Comparison of ENCODE assay signal across 26 mouse cellular contexts in genomic region chr2:165256213-165256612, GRCm38 (mm10). TPM values are rescaled to one million over a fixed set of nuclear protein-coding genes. Genes with fewer than 3 reads are reported as not detected.
A peak's percentile ranks its signal among the peaks of the same experiment; 100 is the strongest.
DNase-seq lines count a peak whose midpoint lies in the region; ATAC-seq lines count a peak whose summit lies in the region.
"Had no signal": no experiment of that assay in that cellular context is flagged by ENCODE, and none has a peak within 500 bp of the region (broad histone marks: within the 10 kb centered on the region; RNA-seq: fewer than 3 reads in every experiment).

No protein-coding gene starts in this region.

- peak overlapping the region; percentile 23; the same call in 1 of the 2 replicates for H3K27ac ChIP-seq in hindbrain, embryonic 10.5 days
- H3K27ac ChIP-seq in hindbrain, embryonic 14.5 days, result no peak overlapping the region
- H3K27ac ChIP-seq: embryonic facial prominence, embryonic 10.5 days; embryonic facial prominence, embryonic 13.5 days; forebrain, embryonic 12.5 days; forebrain, embryonic 15.5 days; heart, embryonic 15.5 days; hindbrain, embryonic 15.5 days had no signal

- DNase-seq in cerebellum, adult 11 months, result peak; percentile 66
- no peak for DNase-seq in cerebellum, postnatal 4 days (ENCODE audit: low spot score in 2 of 2)
- DNase-seq in hindbrain, embryonic 10.5 days (ENCODE audit: low spot score), result no peak
- DNase-seq in hindbrain, embryonic 14.5 days (ENCODE audit: low spot score), result no peak
- DNase-seq in brain, adult 2 months (ENCODE audit: low read depth, low spot score), result peak; percentile 34
- DNase-seq in cerebellum, adult 9-11 months, result peak; percentile 80
- no peak for DNase-seq in spleen, adult 12 weeks (ENCODE audit: low spot score)
- DNase-seq: adrenal gland, adult 8-10 months; adrenal gland, postnatal 25 days; embryo, embryonic 11 days; gastrocnemius, postnatal 25 days; heart, postnatal 10 days; heart, postnatal 36 days; kidney, adult 2 months had no signal

- H3K4me3 ChIP-seq in hindbrain, embryonic 10.5 days, result no peak overlapping the region
- H3K4me3 ChIP-seq in hindbrain, embryonic 14.5 days (replicated peaks; ENCODE audit: low read length), result no peak overlapping the region
- H3K4me3 ChIP-seq: embryonic facial prominence, embryonic 10.5 days; embryonic facial prominence, embryonic 13.5 days; erythroblast, embryonic 14.5 days; forebrain, embryonic 12.5 days; forebrain, embryonic 15.5 days; heart, embryonic 15.5 days; hindbrain, embryonic 15.5 days had no signal

- peaks cover 94% of the 10 kb centered on the region for H3K27me3 ChIP-seq in hindbrain, embryonic 10.5 days (ENCODE audit: insufficient read depth, poor library complexity, severe bottlenecking)
- H3K27me3 ChIP-seq in hindbrain, embryonic 14.5 days (ENCODE audit: control insufficient read depth, insufficient read depth, low read length), result peaks cover 11% of the 10 kb centered on the region

- H3K4me1 ChIP-seq in hindbrain, embryonic 10.5 days (replicated peaks), result peaks cover 54% of the 10 kb centered on the region
- peaks cover 30% of the 10 kb centered on the region for H3K4me1 ChIP-seq in hindbrain, embryonic 14.5 days (replicated peaks; ENCODE audit: control insufficient read depth, insufficient read depth, low read length)
- H3K4me1 ChIP-seq: heart, embryonic 15.5 days had no signal

- H3K4me2 ChIP-seq in hindbrain, embryonic 14.5 days (replicated peaks), result no peak overlapping the region
- H3K4me2 ChIP-seq: embryonic facial prominence, embryonic 13.5 days; forebrain, embryonic 12.5 days; forebrain, embryonic 15.5 days; heart, embryonic 11.5 days; heart, embryonic 15.5 days; hindbrain, embryonic 15.5 days had no signal

- H3K36me3 ChIP-seq in hindbrain, embryonic 10.5 days, result no peaks in the 10 kb centered on the region
- no peaks in the 10 kb centered on the region for H3K36me3 ChIP-seq in hindbrain, embryonic 14.5 days (replicated peaks; ENCODE audit: control insufficient read depth, insufficient read depth)
- H3K36me3 ChIP-seq: embryonic facial prominence, embryonic 10.5 days; embryonic facial prominence, embryonic 13.5 days; forebrain, embryonic 12.5 days; forebrain, embryonic 15.5 days; heart, embryonic 15.5 days; hindbrain, embryonic 15.5 days had no signal

- no peak overlapping the region for H3K9ac ChIP-seq in hindbrain, embryonic 14.5 days
- H3K9ac ChIP-seq: embryonic facial prominence, embryonic 13.5 days; forebrain, embryonic 12.5 days; forebrain, embryonic 15.5 days; heart, embryonic 15.5 days; hindbrain, embryonic 15.5 days had no signal

- H3K9me3 ChIP-seq in hindbrain, embryonic 10.5 days, result no peaks in the 10 kb centered on the region
- H3K9me3 ChIP-seq in hindbrain, embryonic 14.5 days (ENCODE audit: control insufficient read depth, low read length), result no peaks in the 10 kb centered on the region
- H3K9me3 ChIP-seq: embryonic facial prominence, embryonic 10.5 days; embryonic facial prominence, embryonic 13.5 days; forebrain, embryonic 12.5 days; forebrain, embryonic 15.5 days; heart, embryonic 15.5 days; hindbrain, embryonic 15.5 days had no signal

- ATAC-seq in hindbrain, embryonic 14.5 days (ENCODE audit: low FRiP score), result no peak
- no peak for ATAC-seq in granulocyte monocyte progenitor cell, adult 5-6 weeks (replicated peaks; ENCODE audit: poor library complexity, severe bottlenecking)
- ATAC-seq: activated CD4-positive, CD25-positive, alpha-beta regulatory T cell, adult 4 months; forebrain, embryonic 15.5 days; intestine, postnatal 0 days had no signal

- 68% methylated on average over 10 of the region's 10 CpGs for WGBS in hindbrain, embryonic 10.5 days
- 74% methylated on average over 10 of the region's 10 CpGs for WGBS in hindbrain, embryonic 14.5 days

RNA-seq across cellular contexts. Expression of gene Cdh22, which starts 21.6 kb away (rescaled TPM):
- polyA plus RNA-seq in hindbrain, embryonic 10.5 days (2016; fragmentation: Nextera tagmentation; extraction: Ambion mirVana), result 4.4 and 8.7 TPM in 2 replicates
- polyA plus RNA-seq in hindbrain, embryonic 14.5 days (2014; fragmentation: Nextera tagmentation; extraction: Ambion mirVana), result 12.4 and 15.4 TPM in 2 replicates
- total RNA-seq in granulocyte monocyte progenitor cell, adult 5-6 weeks (2014; fragmentation: Nextera tagmentation), result not detected in 2 replicates
- not detected in 2 replicates for total RNA-seq in granulocyte monocyte progenitor cell, adult 5-6 weeks (2017)
- polyA plus RNA-seq: activated CD4-positive, CD25-positive, alpha-beta regulatory T cell, adult 4 months; erythroblast, embryonic 14.5 days; gonadal fat pad, adult 2 months had no signal

RNA-seq across cellular contexts. Expression of gene Slc35c2, which starts 31.5 kb away (rescaled TPM):
- polyA plus RNA-seq in hindbrain, embryonic 10.5 days (2016; fragmentation: Nextera tagmentation; extraction: Ambion mirVana), result 68.3 and 73.0 TPM in 2 replicates
- 60.1 and 60.8 TPM in 2 replicates for polyA plus RNA-seq in hindbrain, embryonic 14.5 days (2014; fragmentation: Nextera tagmentation; extraction: Ambion mirVana)
- 90.6 and 93.9 TPM in 2 replicates for total RNA-seq in granulocyte monocyte progenitor cell, adult 5-6 weeks (2014; fragmentation: Nextera tagmentation)
- total RNA-seq in granulocyte monocyte progenitor cell, adult 5-6 weeks (2017), result 79.6 and 89.9 TPM in 2 replicates

Comparison
In these comparisons a context has a peak if more than half of its experiments do, and no peak if none do; other contexts are left out.
1. DNase-seq: peak in cerebellum, adult 11 months (single experiment), brain, adult 2 months (single experiment) and cerebellum, adult 9-11 months (single experiment); none in cerebellum, postnatal 4 days (0 of 2), hindbrain, embryonic 10.5 days (single experiment), hindbrain, embryonic 14.5 days (single experiment) and spleen, adult 12 weeks (single experiment).